Mouse (Mus musculus) kidney, postnatal 0 days (tissue): ENCODE measurements around the gene H2-M5. TPM values are rescaled to one million over a fixed set of nuclear protein-coding genes. Genes with fewer than 3 reads are reported as not detected.

Experiments used
- ATAC-seq: fragments of 200-750 bp; cut with Nextera tagmentation; replicated peaks from 2 replicates; pipeline ENCODE4 v1.8.0; 2017; ENCODE audit warnings: low read depth, moderate number of reproducible peaks, moderate TSS enrichment, moderate library complexity; ENCODE audit not compliant: low FRiP score
- DNase-seq: peaks from one replicate; pipeline ENCODE4 v3.0.0-alpha.2; 2016; ENCODE audit warnings: low spot score
- H3K27ac ChIP-seq: fragments of 300-500 bp; sonication (generic); 2 replicates; pipeline ENCODE4 v1.5.1; 2014; ENCODE audit warnings: mild to moderate bottlenecking
- H3K27me3 ChIP-seq: fragments of 300-500 bp; sonication (generic); 2 replicates; pipeline ENCODE4 v1.6.1; 2014; ENCODE audit warnings: low read length, mixed read lengths; ENCODE audit not compliant: insufficient read depth
- H3K36me3 ChIP-seq: fragments of 300-500 bp; sonication (generic); 2 replicates; pipeline ENCODE4 v1.6.1; 2014; ENCODE audit warnings: low read length, mixed read lengths; ENCODE audit not compliant: insufficient read depth
- H3K4me1 ChIP-seq: fragments of 300-500 bp; sonication (generic); replicated peaks from 2 replicates; pipeline ENCODE4 v1.6.1; 2014; ENCODE audit warnings: antibody characterized with exemption, low read length, mixed read lengths; ENCODE audit not compliant: insufficient read depth
- H3K4me2 ChIP-seq: fragments of 300-500 bp; sonication (generic); 2 replicates; pipeline ENCODE4 v1.6.1; 2014; ENCODE audit warnings: mild to moderate bottlenecking, low read length, moderate library complexity, mixed read lengths
- H3K4me3 ChIP-seq: fragments of 300-500 bp; sonication (generic); replicated peaks from 2 replicates; pipeline ENCODE4 v1.5.1; 2014; ENCODE audit warnings: low read depth, low read length
- H3K9ac ChIP-seq: fragments of 300-500 bp; sonication (generic); 2 replicates; pipeline ENCODE4 v1.6.1; 2014; ENCODE audit warnings: low read depth, low read length
- H3K9me3 ChIP-seq: fragments of 300-500 bp; sonication (generic); replicated peaks from 2 replicates; pipeline ENCODE4 v1.6.1; 2016; ENCODE audit warnings: low read length, inconsistent platforms, mixed read lengths
- CTCF ChIP-seq: IDR thresholded peaks from 2 replicates; pipeline ENCODE4 v1.5.1; 2016; ENCODE audit warnings: antibody characterized with exemption, low read depth, mild to moderate bottlenecking, moderate library complexity
- WGBS: fragments of 180-500 bp; shearing (Covaris S2); extraction: QIAGEN DNeasy Blood & Tissue Kit; methylation state at CpG from one replicate; pipeline ENCODE4 v1.1.7; 2014; 5-methylcytosine and 5-hydroxymethylcytosine counted together
- polyA plus RNA-seq: library from polyadenylated mRNA; unstranded; fragments of >200 nt; fragmentation: Nextera tagmentation; extraction: Ambion mirVana; gene quantifications from 2 replicates; pipeline ENCODE4 v1.2.1, GENCODE M21; 2015

H2-M5 gene
- 0.05 and 0.08 TPM in 2 replicates for polyA plus RNA-seq

GRCm38 (mm10) chr17:36989437-36989836 is at the start of gene H2-M5:
Gene H2-M5, minus strand, starts transcription at chr17:36989537.
- no peaks in the 10 kb centered on the region for H3K4me1 ChIP-seq
- ATAC-seq (no peak), DNase-seq (no peak)
- 0 out of 2 replicates have a peak within 1 kb of the TSS, but pooled peaks have one; percentile 13 for H3K4me3 ChIP-seq
- no peak within 1 kb of the TSS for H3K9ac ChIP-seq
- H3K4me2 ChIP-seq: peak within 1 kb of the TSS; percentile 35
- H3K36me3 ChIP-seq: no peaks in the 10 kb centered on the region
- peaks cover 10% of the 10 kb centered on the region; the same call in 1 of the 2 replicates for H3K27me3 ChIP-seq
- TF ChIP-seq CTCF: no peak
- no peaks in the 10 kb centered on the region for H3K9me3 ChIP-seq
- H3K27ac ChIP-seq: no peak within 1 kb of the TSS
- 24% methylated on average over 5 of the region's 5 CpGs for WGBS

GRCm38 (mm10) chr17:37029162-37029561 is 39.8 kb upstream of the H2-M5 start:
- 0 out of 2 replicates have a peak, but pooled peaks cover 3% of the 10 kb centered on the region for H3K4me1 ChIP-seq
- H3K27ac ChIP-seq: peak overlapping the region; percentile 64
- no peaks in the 10 kb centered on the region for H3K27me3 ChIP-seq
- TF ChIP-seq CTCF: no peak
- H3K4me3 ChIP-seq: peak overlapping the region; percentile 38
- WGBS: 63% methylated on average over 8 of the region's 8 CpGs
- H3K9me3 ChIP-seq: no peaks in the 10 kb centered on the region
- peak overlapping the region; percentile 58 for H3K4me2 ChIP-seq
- DNase-seq (no peak), ATAC-seq (no peak)
- H3K9ac ChIP-seq: peak overlapping the region; percentile 29; the same call in 1 of the 2 replicates
- H3K36me3 ChIP-seq: no peaks in the 10 kb centered on the region

GRCm38 (mm10) chr17:37028683-37029120 is 39.4 kb upstream of the H2-M5 start:
- Histone ChIP-seq H3K4me3 (peak overlapping the region; percentile 38), H3K9ac (peak overlapping the region; percentile 29; the same call in 1 of the 2 replicates), H3K27me3 (no peaks in the 10 kb centered on the region), H3K27ac (peak overlapping the region; percentile 64), H3K9me3 (no peaks in the 10 kb centered on the region), H3K36me3 (no peaks in the 10 kb centered on the region), H3K4me1 (0 out of 2 replicates have a peak, but pooled peaks cover 3% of the 10 kb centered on the region), H3K4me2 (peak overlapping the region; percentile 58)
- DNase-seq (peak; percentile 99), ATAC-seq (peak; percentile 99)
- WGBS: under 1% methylated on average over 14 of the region's 14 CpGs
- no peak for TF ChIP-seq CTCF

GRCm38 (mm10) chr17:37028212-37028611 is 38.9 kb upstream of the H2-M5 start:
- ATAC-seq (peak; percentile 19), DNase-seq (no peak)
- Histone ChIP-seq H3K4me3 (peak overlapping the region; percentile 38), H3K4me2 (peak overlapping the region; percentile 58), H3K9ac (peak overlapping the region; percentile 29; the same call in 1 of the 2 replicates), H3K4me1 (0 out of 2 replicates have a peak, but pooled peaks cover 3% of the 10 kb centered on the region), H3K9me3 (no peaks in the 10 kb centered on the region), H3K27ac (peak overlapping the region; percentile 64), H3K36me3 (no peaks in the 10 kb centered on the region), H3K27me3 (no peaks in the 10 kb centered on the region)
- TF ChIP-seq CTCF: no peak
- 8% methylated on average over 10 of the region's 10 CpGs for WGBS

- DNase-seq (no peak), ATAC-seq (no peak)
- Histone ChIP-seq H3K9ac (no peak overlapping the region), H3K4me2 (no peak overlapping the region), H3K9me3 (no peaks in the 10 kb centered on the region), H3K27ac (peak overlapping the region; percentile 64; the same call in 1 of the 2 replicates), H3K36me3 (no peaks in the 10 kb centered on the region), H3K4me1 (0 out of 2 replicates have a peak, but pooled peaks cover 3% of the 10 kb centered on the region), H3K4me3 (no peak overlapping the region), H3K27me3 (no peaks in the 10 kb centered on the region)
- TF ChIP-seq CTCF: no peak
- 92% methylated on average over 4 of the region's 4 CpGs for WGBS
These were observed 38.1 kb upstream of the H2-M5 start for GRCm38 (mm10) chr17:37027486-37027885.

GRCm38 (mm10) chr17:37026425-37026824 is 37.1 kb upstream of the H2-M5 start:
- no peak overlapping the region for H3K27ac ChIP-seq
- no peak overlapping the region for H3K4me3 ChIP-seq
- no peak overlapping the region for H3K4me2 ChIP-seq
- ATAC-seq (no peak), DNase-seq (no peak)
- no peak for TF ChIP-seq CTCF
- H3K27me3 ChIP-seq: no peaks in the 10 kb centered on the region
- no peaks in the 10 kb centered on the region for H3K36me3 ChIP-seq
- H3K9me3 ChIP-seq: no peaks in the 10 kb centered on the region
- H3K4me1 ChIP-seq: 0 out of 2 replicates have a peak, but pooled peaks cover 3% of the 10 kb centered on the region
- 69% methylated on average over 2 of the region's 2 CpGs for WGBS
- no peak overlapping the region for H3K9ac ChIP-seq
